Mouse (Mus musculus): Measurements from ENCODE around the gene Ccdc171. TPM values are rescaled to one million over a fixed set of nuclear protein-coding genes. Genes with fewer than 3 reads are reported as not detected.
A peak's percentile ranks its signal among the peaks of the same experiment; 100 is the strongest.

The Ccdc171 gene
- polyA plus RNA-seq, 1 experiment from 2014 or later, result 3.8 TPM

- WGBS, result 79% methylated on average over 4 of the region's 4 CpGs
- no peaks in the 10 kb centered on the region for H3K4me1 ChIP-seq (ENCODE audit: control insufficient read depth, insufficient read depth, low read length)
- no peak for ATAC-seq (replicated peaks; ENCODE audit: extremely low read depth, insufficient read depth, low FRiP score)
- H3K9ac ChIP-seq (ENCODE audit: low read length), result no peak overlapping the region
- no peaks in the 10 kb centered on the region for H3K9me3 ChIP-seq (replicated peaks; ENCODE audit: control insufficient read depth, low read length)
- H3K36me3 ChIP-seq (ENCODE audit: control insufficient read depth, insufficient read depth), result no peaks in the 10 kb centered on the region
- no peak overlapping the region for H3K4me2 ChIP-seq (ENCODE audit: low read depth, low read length)
- no peak overlapping the region for H3K4me3 ChIP-seq (ENCODE audit: low read length)
- no peak overlapping the region for H3K27ac ChIP-seq (ENCODE audit: low read length)
- no peaks in the 10 kb centered on the region for H3K27me3 ChIP-seq (ENCODE audit: control insufficient read depth, insufficient read depth, low read length)
Observed at GRCm38 (mm10) chr4:83816925-83817324, 291.6 kb downstream of the Ccdc171 start.

GRCm38 (mm10) chr4:83829718-83830459 is 304.5 kb downstream of the Ccdc171 start:
- Histone ChIP-seq H3K4me2 (ENCODE audit: low read depth, low read length) (no peak overlapping the region), H3K4me1 (ENCODE audit: control insufficient read depth, insufficient read depth, low read length) (no peaks in the 10 kb centered on the region), H3K27ac (ENCODE audit: low read length) (no peak overlapping the region), H3K36me3 (ENCODE audit: control insufficient read depth, insufficient read depth) (no peaks in the 10 kb centered on the region), H3K9me3 (replicated peaks; ENCODE audit: control insufficient read depth, low read length) (no peaks in the 10 kb centered on the region), H3K27me3 (ENCODE audit: control insufficient read depth, insufficient read depth, low read length) (no peaks in the 10 kb centered on the region), H3K4me3 (ENCODE audit: low read length) (no peak overlapping the region), H3K9ac (ENCODE audit: low read length) (no peak overlapping the region)
- no peak for ATAC-seq (replicated peaks; ENCODE audit: extremely low read depth, insufficient read depth, low FRiP score)
- 77% methylated on average over 4 of the region's 4 CpGs for WGBS

GRCm38 (mm10) chr4:83830891-83831880 is 305.8 kb downstream of the Ccdc171 start:
- H3K9me3 ChIP-seq (replicated peaks; ENCODE audit: control insufficient read depth, low read length), result no peaks in the 10 kb centered on the region
- 43% methylated on average over 13 of the region's 13 CpGs for WGBS
- H3K4me2 ChIP-seq (ENCODE audit: low read depth, low read length), result peak overlapping the region; percentile 31; the same call in 1 of the 2 replicates
- H3K9ac ChIP-seq (ENCODE audit: low read length), result no peak overlapping the region
- no peaks in the 10 kb centered on the region for H3K4me1 ChIP-seq (ENCODE audit: control insufficient read depth, insufficient read depth, low read length)
- no peak overlapping the region for H3K27ac ChIP-seq (ENCODE audit: low read length)
- H3K36me3 ChIP-seq (ENCODE audit: control insufficient read depth, insufficient read depth), result no peaks in the 10 kb centered on the region
- H3K4me3 ChIP-seq (ENCODE audit: low read length), result no peak overlapping the region
- H3K27me3 ChIP-seq (ENCODE audit: control insufficient read depth, insufficient read depth, low read length), result no peaks in the 10 kb centered on the region
- peak; percentile 89 for ATAC-seq (replicated peaks; ENCODE audit: extremely low read depth, insufficient read depth, low FRiP score)

GRCm38 (mm10) chr4:83839077-83839476 is 313.7 kb downstream of the Ccdc171 start:
- Histone ChIP-seq H3K36me3 (ENCODE audit: control insufficient read depth, insufficient read depth) (no peaks in the 10 kb centered on the region), H3K9me3 (replicated peaks; ENCODE audit: control insufficient read depth, low read length) (no peaks in the 10 kb centered on the region), H3K27me3 (ENCODE audit: control insufficient read depth, insufficient read depth, low read length) (no peaks in the 10 kb centered on the region), H3K9ac (ENCODE audit: low read length) (no peak overlapping the region), H3K4me2 (ENCODE audit: low read depth, low read length) (no peak overlapping the region), H3K4me1 (ENCODE audit: control insufficient read depth, insufficient read depth, low read length) (no peaks in the 10 kb centered on the region), H3K27ac (ENCODE audit: low read length) (no peak overlapping the region), H3K4me3 (ENCODE audit: low read length) (no peak overlapping the region)
- ATAC-seq (replicated peaks; ENCODE audit: extremely low read depth, insufficient read depth, low FRiP score), result no peak
- WGBS, result 61% methylated on average over 2 of the region's 2 CpGs

GRCm38 (mm10) chr4:83846304-83846703 is 321.0 kb downstream of the Ccdc171 start:
- WGBS, result 60% methylated on average over 7 of the region's 7 CpGs
- no peaks in the 10 kb centered on the region for H3K4me1 ChIP-seq (ENCODE audit: control insufficient read depth, insufficient read depth, low read length)
- no peak for ATAC-seq (replicated peaks; ENCODE audit: extremely low read depth, insufficient read depth, low FRiP score)

GRCm38 (mm10) chr4:83853885-83854284 is 328.5 kb downstream of the Ccdc171 start:
- Histone ChIP-seq H3K9me3 (replicated peaks; ENCODE audit: control insufficient read depth, low read length) (no peaks in the 10 kb centered on the region), H3K9ac (ENCODE audit: low read length) (no peak overlapping the region), H3K4me1 (ENCODE audit: control insufficient read depth, insufficient read depth, low read length) (no peaks in the 10 kb centered on the region), H3K27me3 (ENCODE audit: control insufficient read depth, insufficient read depth, low read length) (no peaks in the 10 kb centered on the region), H3K27ac (ENCODE audit: low read length) (no peak overlapping the region), H3K4me2 (ENCODE audit: low read depth, low read length) (no peak overlapping the region), H3K4me3 (ENCODE audit: low read length) (no peak overlapping the region), H3K36me3 (ENCODE audit: control insufficient read depth, insufficient read depth) (no peaks in the 10 kb centered on the region)
- WGBS, result 86% methylated on average over 5 of the region's 5 CpGs
- ATAC-seq (replicated peaks; ENCODE audit: extremely low read depth, insufficient read depth, low FRiP score), result no peak

More at GRCm38 (mm10) chr4:83846304-83846703, 321.0 kb downstream of the Ccdc171 start:
- H3K27me3 ChIP-seq (ENCODE audit: control insufficient read depth, insufficient read depth, low read length), result no peaks in the 10 kb centered on the region
- H3K9ac ChIP-seq (ENCODE audit: low read length), result no peak overlapping the region
- H3K9me3 ChIP-seq (replicated peaks; ENCODE audit: control insufficient read depth, low read length), result no peaks in the 10 kb centered on the region
- H3K27ac ChIP-seq (ENCODE audit: low read length), result no peak overlapping the region
- H3K4me3 ChIP-seq (ENCODE audit: low read length), result no peak overlapping the region
- no peak overlapping the region for H3K4me2 ChIP-seq (ENCODE audit: low read depth, low read length)
- H3K36me3 ChIP-seq (ENCODE audit: control insufficient read depth, insufficient read depth), result no peaks in the 10 kb centered on the region

- no peak overlapping the region for H3K4me3 ChIP-seq (ENCODE audit: low read length)
- H3K9me3 ChIP-seq (replicated peaks; ENCODE audit: control insufficient read depth, low read length), result no peaks in the 10 kb centered on the region
- H3K4me1 ChIP-seq (ENCODE audit: control insufficient read depth, insufficient read depth, low read length), result no peaks in the 10 kb centered on the region
- H3K4me2 ChIP-seq (ENCODE audit: low read depth, low read length), result no peak overlapping the region
- no peaks in the 10 kb centered on the region for H3K36me3 ChIP-seq (ENCODE audit: control insufficient read depth, insufficient read depth)
- no peaks in the 10 kb centered on the region for H3K27me3 ChIP-seq (ENCODE audit: control insufficient read depth, insufficient read depth, low read length)
- H3K9ac ChIP-seq (ENCODE audit: low read length), result no peak overlapping the region
- ATAC-seq (replicated peaks; ENCODE audit: extremely low read depth, insufficient read depth, low FRiP score), result no peak
- no peak overlapping the region for H3K27ac ChIP-seq (ENCODE audit: low read length)
- WGBS, result 63% methylated on average over 3 of the region's 3 CpGs
Observed at GRCm38 (mm10) chr4:83861706-83862105, 336.4 kb downstream of the Ccdc171 start.

GRCm38 (mm10) chr4:83862295-83862694 is 336.9 kb downstream of the Ccdc171 start:
- Histone ChIP-seq H3K36me3 (ENCODE audit: control insufficient read depth, insufficient read depth) (no peaks in the 10 kb centered on the region), H3K27ac (ENCODE audit: low read length) (no peak overlapping the region), H3K27me3 (ENCODE audit: control insufficient read depth, insufficient read depth, low read length) (no peaks in the 10 kb centered on the region), H3K4me2 (ENCODE audit: low read depth, low read length) (no peak overlapping the region), H3K9ac (ENCODE audit: low read length) (no peak overlapping the region), H3K4me3 (ENCODE audit: low read length) (no peak overlapping the region), H3K4me1 (ENCODE audit: control insufficient read depth, insufficient read depth, low read length) (no peaks in the 10 kb centered on the region), H3K9me3 (replicated peaks; ENCODE audit: control insufficient read depth, low read length) (no peaks in the 10 kb centered on the region)
- 78% methylated on average over 7 of the region's 7 CpGs for WGBS
- ATAC-seq (replicated peaks; ENCODE audit: extremely low read depth, insufficient read depth, low FRiP score), result no peak

- H3K4me3 ChIP-seq (ENCODE audit: low read length), result no peak overlapping the region
- H3K36me3 ChIP-seq (ENCODE audit: control insufficient read depth, insufficient read depth), result no peaks in the 10 kb centered on the region
- H3K9me3 ChIP-seq (replicated peaks; ENCODE audit: control insufficient read depth, low read length), result no peaks in the 10 kb centered on the region
- H3K4me2 ChIP-seq (ENCODE audit: low read depth, low read length), result no peak overlapping the region
- no peak for ATAC-seq (replicated peaks; ENCODE audit: extremely low read depth, insufficient read depth, low FRiP score)
- 55% methylated on average over 7 of the region's 7 CpGs for WGBS
- no peak overlapping the region for H3K9ac ChIP-seq (ENCODE audit: low read length)
- no peak overlapping the region for H3K27ac ChIP-seq (ENCODE audit: low read length)
- H3K27me3 ChIP-seq (ENCODE audit: control insufficient read depth, insufficient read depth, low read length), result no peaks in the 10 kb centered on the region
- no peaks in the 10 kb centered on the region for H3K4me1 ChIP-seq (ENCODE audit: control insufficient read depth, insufficient read depth, low read length)
Observed at GRCm38 (mm10) chr4:83876600-83876999, 351.3 kb downstream of the Ccdc171 start.

Measured in heart, embryonic 16.5 days (tissue).